Mouse (Mus musculus) forebrain, postnatal 0 days (tissue): ENCODE measurements around the gene Plcb4. TPM values are rescaled to one million over a fixed set of nuclear protein-coding genes. Genes with fewer than 3 reads are reported as not detected.

Experiments used
- ATAC-seq: fragments of 200-750 bp; cut with Nextera tagmentation; 2 replicates; pipeline ENCODE4 v1.8.0; 2017; ENCODE audit warnings: mild to moderate bottlenecking, moderate library complexity
- DNase-seq: peaks from one replicate; pipeline ENCODE4 v3.0.0-alpha.2; 2015
- H3K27ac ChIP-seq: fragments of 300-500 bp; sonication (generic); 2 replicates; pipeline ENCODE4 v1.5.1; 2014; ENCODE audit warnings: low read depth, mild to moderate bottlenecking, antibody characterized with exemption, low read length, moderate library complexity, mixed read lengths
- H3K27me3 ChIP-seq: fragments of 300-500 bp; sonication (generic); 2 replicates; pipeline ENCODE4 v1.6.1; 2014; ENCODE audit warnings: mild to moderate bottlenecking, low read length, mixed read lengths; ENCODE audit not compliant: insufficient read depth
- H3K36me3 ChIP-seq: fragments of 300-500 bp; sonication (generic); 2 replicates; pipeline ENCODE4 v1.6.1; 2014; ENCODE audit warnings: mild to moderate bottlenecking, moderate library complexity; ENCODE audit not compliant: insufficient read depth
- H3K4me1 ChIP-seq: fragments of 300-500 bp; sonication (generic); 2 replicates; pipeline ENCODE4 v1.6.1; 2014; ENCODE audit warnings: antibody characterized with exemption; ENCODE audit not compliant: insufficient read depth
- H3K4me2 ChIP-seq: fragments of 300-500 bp; sonication (generic); 2 replicates; pipeline ENCODE4 v1.6.1; 2014; ENCODE audit warnings: low read depth, mild to moderate bottlenecking, moderate library complexity
- H3K4me3 ChIP-seq: fragments of 300-500 bp; sonication (generic); 2 replicates; pipeline ENCODE4 v1.5.1; 2014; ENCODE audit warnings: low read depth, low read length, mixed read lengths
- H3K9ac ChIP-seq: fragments of 300-500 bp; sonication (generic); 2 replicates; pipeline ENCODE4 v1.6.1; 2014; ENCODE audit warnings: mild to moderate bottlenecking
- H3K9me3 ChIP-seq: fragments of 300-500 bp; sonication (generic); 2 replicates; pipeline ENCODE4 v1.6.1; 2016; ENCODE audit warnings: low read length
- CTCF ChIP-seq: sonication (generic); IDR thresholded peaks from 2 replicates; pipeline ENCODE4 v1.5.1; 2016; ENCODE audit warnings: antibody characterized with exemption, control low read depth, low read depth
- WGBS: fragments of 180-500 bp; shearing (Covaris S2); extraction: QIAGEN DNeasy Blood & Tissue Kit; methylation state at CpG from one replicate; pipeline ENCODE4 v1.1.7; 2014; 5-methylcytosine and 5-hydroxymethylcytosine counted together
- polyA plus RNA-seq: library from polyadenylated mRNA; unstranded; fragments of >200 nt; fragmentation: Nextera tagmentation; extraction: Ambion mirVana; gene quantifications from 2 replicates; pipeline ENCODE4 v1.2.1, GENCODE M21; 2015
- total RNA-seq: library from RNA; depleted of rRNA; stranded (reverse); fragments of >200 nt; gene quantifications from 2 replicates; pipeline ENCODE4 v1.2.3, GENCODE M21; 2014

Gene Plcb4
- total and polyA plus RNA-seq, 2 experiments from 2014 or later = 15.5 to 39.7 TPM

DNA sequence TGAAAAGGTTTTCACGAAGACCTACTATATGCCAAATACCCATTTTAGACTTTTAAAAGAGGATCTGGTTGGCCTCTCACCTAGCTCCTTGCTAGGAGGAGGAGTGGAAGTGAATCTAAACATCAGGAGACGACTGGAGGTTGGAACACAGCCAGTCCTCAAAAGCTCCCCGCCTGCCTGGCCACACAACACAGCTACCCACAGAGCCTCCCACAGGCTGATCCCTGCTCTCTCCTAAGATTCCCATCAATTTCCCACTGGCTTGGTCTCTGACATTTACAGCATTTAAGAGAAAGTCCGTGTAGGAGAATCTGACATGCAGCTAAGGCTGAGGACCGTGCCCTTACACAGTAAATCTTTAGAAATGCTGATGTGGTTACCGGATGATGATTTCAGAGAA is 226.8 kb downstream of the Plcb4 start:
- no peak overlapping the region for H3K9ac ChIP-seq
- H3K4me2 ChIP-seq = no peak overlapping the region
- no peaks in the 10 kb centered on the region for H3K4me1 ChIP-seq
- DNase-seq = no peak
- no peaks in the 10 kb centered on the region for H3K36me3 ChIP-seq
- no peak for TF ChIP-seq CTCF
- 66% methylated on average over 6 of the region's 6 CpGs for WGBS
- no peaks in the 10 kb centered on the region for H3K9me3 ChIP-seq
- ATAC-seq = no peak
- no peaks in the 10 kb centered on the region for H3K27me3 ChIP-seq
- H3K4me3 ChIP-seq = no peak overlapping the region
- no peak overlapping the region for H3K27ac ChIP-seq

DNA sequence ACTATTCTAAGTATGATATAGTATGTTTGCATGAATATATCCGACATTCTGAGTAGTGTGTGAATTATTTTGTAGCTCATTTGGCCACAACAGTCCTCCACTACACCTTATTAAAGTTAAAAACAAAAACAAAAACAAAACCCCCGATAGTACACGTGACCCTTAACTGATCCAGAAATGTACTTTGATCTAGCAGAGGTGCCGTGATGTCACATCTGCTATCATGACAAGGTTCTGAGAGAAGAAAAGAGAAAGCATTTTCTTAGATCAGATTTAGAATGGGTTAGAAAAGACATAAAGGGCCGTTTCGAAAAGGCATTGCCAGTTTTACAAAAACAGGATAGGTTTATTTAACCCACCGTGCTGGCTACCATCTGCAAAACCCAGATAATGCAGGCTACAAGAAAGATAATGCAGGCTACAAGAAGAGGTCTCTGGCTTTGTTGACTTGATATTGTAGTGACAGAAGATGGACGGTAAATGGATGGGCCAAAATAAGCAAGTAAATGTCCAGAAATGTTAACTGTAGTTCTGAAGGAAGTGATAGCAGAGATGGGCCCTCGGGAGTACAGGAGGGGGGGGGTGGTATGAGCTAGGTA is 227.4 kb downstream of the Plcb4 start:
- H3K27ac ChIP-seq = no peak overlapping the region
- H3K9ac ChIP-seq = no peak overlapping the region
- WGBS = 89% methylated on average over 9 of the region's 9 CpGs
- H3K36me3 ChIP-seq = no peaks in the 10 kb centered on the region
- no peak overlapping the region for H3K4me2 ChIP-seq
- no peaks in the 10 kb centered on the region for H3K9me3 ChIP-seq
- no peaks in the 10 kb centered on the region for H3K4me1 ChIP-seq
- DNase-seq = no peak
- H3K4me3 ChIP-seq = no peak overlapping the region
- no peak for TF ChIP-seq CTCF
- H3K27me3 ChIP-seq = no peaks in the 10 kb centered on the region
- no peak for ATAC-seq

- no peak for ATAC-seq
Measured at GRCm38 (mm10) chr2:135887805-135888204, 229.0 kb downstream of the Plcb4 start.

GRCm38 (mm10) chr2:135888206-135888605 is 229.4 kb downstream of the Plcb4 start:
- H3K4me3 ChIP-seq = no peak overlapping the region
- TF ChIP-seq CTCF = no peak
- H3K36me3 ChIP-seq = no peaks in the 10 kb centered on the region
- H3K9me3 ChIP-seq = no peaks in the 10 kb centered on the region
- no peak overlapping the region for H3K9ac ChIP-seq
- 60% methylated on average over 4 of the region's 4 CpGs for whole genome bisulfite sequencing
- DNase-seq (no peak), ATAC-seq (no peak)
- H3K4me2 ChIP-seq = no peak overlapping the region
- no peak overlapping the region for H3K27ac ChIP-seq
- H3K27me3 ChIP-seq = no peaks in the 10 kb centered on the region
- H3K4me1 ChIP-seq = no peaks in the 10 kb centered on the region

More at GRCm38 (mm10) chr2:135887805-135888204, 229.0 kb downstream of the Plcb4 start:
- no peak for TF ChIP-seq CTCF
- Histone ChIP-seq H3K27me3 (no peaks in the 10 kb centered on the region), H3K4me1 (no peaks in the 10 kb centered on the region), H3K27ac (no peak overlapping the region), H3K9me3 (no peaks in the 10 kb centered on the region), H3K4me2 (no peak overlapping the region), H3K4me3 (no peak overlapping the region), H3K9ac (no peak overlapping the region), H3K36me3 (no peaks in the 10 kb centered on the region)
- WGBS = 80% methylated on average over 2 of the region's 2 CpGs
- DNase-seq = no peak

- Histone ChIP-seq H3K4me2 (no peak overlapping the region), H3K27ac (no peak overlapping the region), H3K36me3 (no peaks in the 10 kb centered on the region), H3K4me3 (no peak overlapping the region), H3K9me3 (no peaks in the 10 kb centered on the region), H3K27me3 (no peaks in the 10 kb centered on the region), H3K9ac (no peak overlapping the region), H3K4me1 (no peaks in the 10 kb centered on the region)
- WGBS = 90% methylated on average over 10 of the region's 10 CpGs
- no peak for TF ChIP-seq CTCF
- no peak for ATAC-seq
- no peak for DNase-seq
Measured at GRCm38 (mm10) chr2:135888767-135889166, 230.0 kb downstream of the Plcb4 start.

GRCm38 (mm10) chr2:135890083-135890482 is 231.3 kb downstream of the Plcb4 start:
- H3K27me3 ChIP-seq = no peaks in the 10 kb centered on the region
- WGBS = 88% methylated on average over 1 of the region's 1 CpGs

GRCm38 (mm10) chr2:135891097-135891496 is 232.3 kb downstream of the Plcb4 start:
- no peak for ATAC-seq
- H3K36me3 ChIP-seq = no peaks in the 10 kb centered on the region
- WGBS = 94% methylated on average over 10 of the region's 10 CpGs

More at GRCm38 (mm10) chr2:135890083-135890482, 231.3 kb downstream of the Plcb4 start:
- H3K9me3 ChIP-seq = no peaks in the 10 kb centered on the region
- H3K4me3 ChIP-seq = no peak overlapping the region
- no peak for DNase-seq
- no peaks in the 10 kb centered on the region for H3K4me1 ChIP-seq
- ATAC-seq = no peak
- no peak overlapping the region for H3K4me2 ChIP-seq
- TF ChIP-seq CTCF = peak; percentile 32
- H3K27ac ChIP-seq = no peak overlapping the region
- no peak overlapping the region for H3K9ac ChIP-seq
- H3K36me3 ChIP-seq = no peaks in the 10 kb centered on the region

More at GRCm38 (mm10) chr2:135891097-135891496, 232.3 kb downstream of the Plcb4 start:
- H3K9me3 ChIP-seq = no peaks in the 10 kb centered on the region
- no peak overlapping the region for H3K27ac ChIP-seq
- no peak overlapping the region for H3K9ac ChIP-seq
- no peak for TF ChIP-seq CTCF
- no peak overlapping the region for H3K4me3 ChIP-seq
- H3K4me1 ChIP-seq = no peaks in the 10 kb centered on the region
- no peak for DNase-seq
- no peaks in the 10 kb centered on the region for H3K27me3 ChIP-seq
- H3K4me2 ChIP-seq = no peak overlapping the region
